Mouse (Mus musculus): ENCODE data around the gene Syde1.
"Not testable (repeated sequence)": the region's sequence is repeated elsewhere in the genome, so short reads cannot be mapped to it uniquely, and the experiment has no call there.

Syde1 gene

DNA sequence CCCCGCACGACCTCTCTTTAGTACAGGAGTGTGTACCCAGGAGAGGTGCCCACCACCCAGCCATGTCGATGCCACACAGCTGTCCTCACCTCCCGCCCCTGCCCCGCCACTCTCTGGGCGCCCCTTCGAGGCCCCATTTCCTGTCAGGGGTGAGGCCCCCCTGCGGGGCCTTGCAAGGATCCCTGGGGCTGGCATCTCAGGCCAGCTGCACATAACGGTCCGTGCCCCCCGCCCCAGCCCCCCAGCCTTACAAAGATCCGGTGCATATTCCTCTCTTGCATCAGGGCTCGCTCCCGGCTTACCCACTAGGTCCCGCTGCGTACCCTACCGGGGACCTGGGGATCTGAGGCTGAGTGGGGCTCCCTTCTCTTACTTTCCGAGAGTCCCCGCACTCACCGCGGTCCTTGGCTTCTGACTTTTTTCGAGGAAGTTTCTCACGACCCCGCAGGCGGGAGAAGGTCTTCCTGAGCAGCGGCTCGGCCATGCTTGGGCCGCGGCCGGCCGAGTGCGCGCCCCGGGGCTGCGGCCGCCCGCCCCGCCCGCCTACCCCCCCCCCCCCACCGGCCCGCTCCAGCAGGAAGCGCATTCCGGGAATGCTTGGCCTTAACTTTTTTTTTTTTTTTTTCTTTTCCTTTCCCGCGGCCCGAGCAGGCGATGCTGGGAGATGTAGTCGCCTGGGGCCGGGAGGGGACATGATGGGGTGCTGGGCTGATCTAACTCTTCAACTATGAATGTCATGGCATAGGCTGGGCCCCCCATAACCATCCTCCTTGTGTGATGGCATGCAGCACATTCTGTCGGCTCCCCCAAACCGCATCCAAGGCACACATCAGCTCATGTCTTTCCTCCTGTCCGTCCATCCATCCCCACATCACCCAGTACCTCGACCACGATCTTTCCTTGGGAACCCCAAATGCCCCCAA, at the start of gene Syde1:
Syde1 (minus strand) TSS at position 559 of the 923 bp plus-strand sequence.
- peak; percentile 90 for DNase-seq

DNA sequence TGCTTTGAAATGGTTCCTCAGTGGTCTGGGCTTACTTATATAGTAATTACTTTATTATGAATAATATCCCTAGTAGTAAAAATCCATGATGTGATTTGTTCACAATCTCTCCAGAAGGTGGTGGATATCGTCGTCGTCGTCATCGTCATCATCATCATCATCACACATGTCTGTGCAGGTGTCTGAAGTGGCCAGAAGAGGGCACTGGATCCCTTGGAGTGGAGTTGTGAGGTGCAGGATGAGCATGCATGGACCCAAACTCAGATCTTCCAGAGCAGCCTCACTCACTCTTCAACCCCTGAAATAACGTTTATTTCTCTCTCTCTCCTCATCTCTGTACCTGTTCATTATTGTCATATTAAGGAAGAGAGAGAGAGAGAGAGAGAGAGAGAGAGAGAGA, 40.5 kb upstream of the Syde1 start:
- peak; percentile 49 for DNase-seq

DNA sequence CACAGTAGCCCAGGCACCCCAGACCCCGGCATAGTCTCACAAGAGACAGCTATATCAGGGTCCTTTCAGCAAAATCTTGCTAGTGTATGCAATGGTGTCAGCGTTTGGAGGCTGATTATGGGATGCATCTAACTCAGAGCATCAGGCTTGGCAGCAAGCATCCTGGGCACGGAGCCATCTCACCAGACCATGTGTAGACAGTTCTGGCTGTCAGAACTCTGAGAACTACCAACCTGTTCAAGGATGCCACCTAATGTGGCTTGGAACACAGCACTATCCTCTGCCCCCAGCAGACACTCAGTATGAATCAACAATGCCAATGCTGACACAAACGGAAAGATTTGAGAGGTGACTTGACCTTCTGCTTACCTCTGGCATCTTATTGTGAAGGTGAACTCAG, 38.4 kb upstream of the Syde1 start:
- no peak for DNase-seq

DNA sequence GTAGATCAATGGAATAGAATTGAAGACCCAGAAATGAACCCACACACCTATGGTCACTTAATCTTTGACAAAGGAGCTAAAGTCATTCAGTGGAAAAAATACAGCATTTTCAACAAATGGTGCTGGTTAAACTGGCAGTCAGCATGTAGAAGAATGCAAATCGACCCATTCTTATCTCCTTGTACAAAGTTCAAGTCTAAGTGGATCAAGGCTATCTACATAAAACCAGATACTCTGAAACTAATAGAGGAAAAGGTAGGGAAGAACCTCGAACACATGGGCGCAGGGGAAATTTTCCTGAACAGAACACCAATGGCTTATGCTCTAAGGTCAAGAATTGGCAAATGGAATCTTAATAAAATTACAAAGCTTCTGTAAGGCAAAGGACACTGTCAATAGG, 31.4 kb upstream of the Syde1 start:
- DNase-seq, result not testable (repeated sequence)

DNA sequence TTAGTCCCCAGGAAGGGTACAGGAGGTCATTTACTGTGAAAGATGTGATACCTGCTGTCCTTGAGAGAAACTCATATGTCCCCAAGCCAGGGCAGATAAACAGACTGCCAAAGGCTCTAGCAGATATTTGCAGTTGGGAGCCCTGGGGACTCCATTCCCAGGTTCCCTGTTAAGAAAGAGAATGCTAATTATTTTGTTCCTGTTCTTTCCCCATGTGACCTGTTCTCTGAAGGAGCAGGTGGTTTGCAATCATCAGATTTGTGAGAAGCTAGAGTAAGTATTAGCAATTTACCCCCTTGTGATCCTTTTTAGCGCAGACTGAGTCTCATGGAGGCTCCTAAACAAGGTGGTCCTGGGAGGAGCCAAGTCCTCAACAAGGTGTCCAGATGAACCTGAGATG, 26.2 kb upstream of the Syde1 start, which contains the start of gene Olfr1357:
Olfr1357 (minus strand) TSS at position 101 of the 400 bp plus-strand sequence.
- DNase-seq, result no peak

DNA sequence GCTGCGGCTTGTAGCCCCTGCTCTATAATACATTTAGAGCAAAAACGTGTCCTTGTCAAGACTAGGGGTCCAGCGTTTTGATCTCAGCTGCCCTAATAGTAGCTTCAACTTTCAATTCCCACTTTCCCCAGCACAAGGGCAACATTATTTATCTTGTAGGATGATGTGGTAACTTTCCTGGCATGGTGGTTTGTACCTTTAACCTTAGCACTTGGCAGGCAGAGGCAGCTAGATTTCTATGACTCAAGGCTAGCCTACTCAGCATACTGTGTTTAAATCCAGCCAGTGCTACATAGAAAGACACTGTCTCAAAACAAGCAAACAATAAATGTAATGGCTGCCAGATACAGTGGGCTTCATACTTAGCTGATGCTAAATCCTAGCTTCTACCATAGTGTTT, 15.8 kb upstream of the Syde1 start:
- no peak for DNase-seq

DNA sequence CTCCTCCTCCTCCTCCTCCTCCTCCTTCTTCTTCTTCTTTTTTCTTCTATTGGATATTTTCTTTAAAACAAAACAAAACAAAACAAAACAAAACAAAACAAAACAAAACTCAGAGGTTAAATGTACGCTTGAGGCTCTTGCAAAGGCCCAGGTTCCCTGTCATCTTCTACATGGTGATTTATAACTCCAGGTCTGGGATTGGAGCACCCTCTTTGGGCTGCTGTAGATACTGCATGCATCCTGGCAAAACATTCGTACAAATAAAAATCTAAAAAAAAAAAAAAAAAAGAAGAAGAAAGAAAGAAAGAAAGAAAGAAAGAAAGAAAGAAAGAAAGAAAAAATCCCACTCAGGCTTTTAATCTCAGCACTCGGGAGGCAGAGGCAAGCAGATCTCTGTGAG, 13.3 kb upstream of the Syde1 start:
- DNase-seq, result peak; percentile 82

DNA sequence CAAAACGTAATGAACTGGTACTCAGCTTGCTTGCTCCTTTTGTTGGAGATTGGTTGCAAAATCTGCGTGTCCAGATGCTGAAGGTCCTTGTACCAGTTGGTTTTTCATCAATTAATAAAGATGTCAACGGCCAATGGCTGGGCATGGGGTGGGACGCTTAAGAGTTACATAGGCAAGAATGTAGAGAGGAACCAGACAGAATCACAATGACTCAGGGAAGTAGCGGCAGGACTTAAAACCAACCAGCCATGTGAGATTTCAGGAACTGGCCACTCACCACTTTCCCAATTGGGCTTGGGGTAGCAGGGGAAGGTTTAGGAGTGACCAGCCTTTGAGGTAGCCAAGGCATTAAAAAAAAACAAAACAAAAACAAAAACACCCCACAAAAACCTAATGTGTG, 8.1 kb upstream of the Syde1 start:
- no peak for DNase-seq

DNA sequence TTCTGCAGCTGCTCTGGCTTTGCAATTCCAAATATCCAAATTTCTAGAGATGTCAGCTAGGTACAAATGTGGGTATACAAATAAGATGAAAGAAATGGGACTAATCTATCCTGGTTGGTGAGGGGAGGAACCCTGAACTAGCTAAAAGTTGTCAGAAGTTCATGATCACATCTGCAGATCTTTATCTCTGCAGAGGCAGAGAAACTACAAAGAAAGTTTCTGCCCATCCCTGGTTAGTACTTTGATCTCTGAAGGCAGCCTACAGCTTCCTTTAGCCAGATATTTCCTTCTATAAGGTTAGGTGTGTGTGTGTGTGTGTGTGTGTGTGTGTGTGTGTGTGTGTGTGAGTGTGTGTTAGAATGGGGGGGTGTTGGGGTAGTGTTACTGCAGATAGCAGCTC, 2.8 kb upstream of the Syde1 start:
- no peak for DNase-seq

DNA sequence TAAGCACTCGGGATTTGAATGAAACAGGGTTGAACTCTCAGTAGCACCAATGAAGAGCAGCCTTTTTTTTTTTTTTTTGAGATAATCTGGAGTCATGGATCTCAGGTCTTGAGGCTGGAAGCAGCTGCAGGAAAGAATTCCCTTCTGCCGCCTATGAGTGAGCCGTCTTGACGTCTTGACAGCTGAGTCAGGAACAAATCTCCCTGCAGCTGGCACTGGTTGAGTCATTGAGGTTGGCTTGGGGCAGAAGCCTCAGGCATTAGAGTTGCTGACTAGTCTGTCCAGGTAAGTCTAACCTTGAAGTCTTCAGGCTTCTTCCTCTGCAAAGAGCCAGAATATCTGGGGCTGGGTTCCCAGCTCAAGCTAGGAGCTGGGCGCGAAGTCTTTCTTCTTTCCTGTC, 2.4 kb upstream of the Syde1 start:
- DNase-seq, result peak; percentile 46

DNA sequence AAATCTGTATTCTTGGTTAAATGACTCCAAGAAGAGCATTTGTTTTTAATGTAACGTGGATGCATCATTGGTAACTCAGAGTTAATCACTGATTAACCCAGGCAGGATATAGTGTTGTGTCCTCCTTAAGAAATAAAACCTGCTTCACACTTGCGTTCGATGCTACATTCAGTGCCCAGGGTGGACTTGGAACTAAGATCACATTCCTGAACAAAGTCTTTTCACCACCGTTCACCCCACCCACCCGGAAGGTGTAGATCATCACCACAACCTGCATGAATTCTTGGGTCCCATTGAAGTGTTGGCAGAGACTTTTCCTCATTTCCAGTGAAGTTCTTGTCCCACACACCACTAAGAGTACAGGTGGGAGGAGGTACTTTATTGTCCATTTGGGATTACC, 2.0 kb upstream of the Syde1 start:
- peak; percentile 44 for DNase-seq

DNA sequence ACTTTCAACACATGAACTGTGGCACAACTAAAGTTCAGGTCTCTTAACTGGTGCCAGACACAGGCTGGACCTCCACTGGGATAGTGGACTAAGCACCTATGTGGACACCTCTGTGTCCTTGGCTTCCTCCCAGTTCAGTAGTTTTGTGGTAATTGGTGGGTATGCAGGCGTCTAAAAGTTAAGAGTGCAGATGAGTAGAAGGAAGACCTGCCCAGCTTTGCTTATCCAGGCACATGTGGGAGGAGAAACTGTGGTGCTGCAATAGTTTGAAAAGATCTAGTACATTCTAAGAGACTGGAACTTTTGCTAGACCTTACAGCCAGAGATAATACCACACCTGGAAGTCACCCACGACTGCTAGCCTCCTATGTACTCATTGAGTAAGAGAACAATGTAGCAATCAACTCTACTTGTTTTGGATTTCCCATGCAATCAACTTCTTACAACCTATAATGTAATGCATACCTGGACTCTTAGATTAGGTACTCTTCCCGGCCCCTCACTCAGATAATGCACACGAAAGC, 1.2 kb upstream of the Syde1 start:
- DNase-seq, result peak; percentile 48

DNA sequence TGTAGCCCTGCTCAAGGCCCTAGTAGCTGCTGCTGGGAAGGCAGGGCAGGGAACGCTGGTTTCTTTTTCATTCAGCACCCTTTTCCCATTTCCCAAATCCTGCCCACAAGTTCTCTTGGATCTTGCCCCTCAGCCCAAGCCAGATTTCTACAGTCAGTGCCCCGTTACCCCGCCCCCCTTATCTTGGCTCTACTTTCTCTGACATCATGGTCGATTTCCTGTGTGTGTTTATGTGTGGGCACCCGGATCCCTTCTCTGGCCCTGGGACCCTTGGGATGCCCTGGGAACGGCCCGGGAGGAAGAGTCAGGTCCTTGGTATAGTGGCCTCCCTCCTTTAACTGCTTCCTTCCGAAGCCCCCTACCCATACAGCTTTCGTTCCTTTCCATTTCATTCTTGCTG, 1.0 kb downstream of the Syde1 start:
- DNase-seq, result peak; percentile 77

DNA sequence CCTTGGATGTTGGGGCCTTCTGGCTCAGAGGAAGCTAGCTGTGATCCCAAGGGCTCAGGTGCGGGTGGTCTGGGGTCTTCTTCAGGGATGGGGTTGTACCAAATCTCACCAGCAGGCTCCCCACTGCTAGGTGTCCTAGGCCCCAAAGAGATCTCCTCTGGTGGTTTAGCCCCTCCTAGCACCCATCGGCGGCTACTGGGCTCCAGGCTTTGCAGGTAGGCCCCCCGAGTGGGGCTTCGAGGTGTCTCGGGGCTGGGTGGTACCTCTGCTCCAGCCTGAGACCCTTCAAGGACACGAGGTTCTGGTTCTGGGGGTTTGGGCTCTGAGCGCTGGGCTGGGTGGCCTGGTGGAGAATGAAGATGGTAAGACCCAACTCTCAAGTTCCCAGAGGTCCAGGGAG, 1.9 kb downstream of the Syde1 start:
- peak; percentile 64 for DNase-seq

DNA sequence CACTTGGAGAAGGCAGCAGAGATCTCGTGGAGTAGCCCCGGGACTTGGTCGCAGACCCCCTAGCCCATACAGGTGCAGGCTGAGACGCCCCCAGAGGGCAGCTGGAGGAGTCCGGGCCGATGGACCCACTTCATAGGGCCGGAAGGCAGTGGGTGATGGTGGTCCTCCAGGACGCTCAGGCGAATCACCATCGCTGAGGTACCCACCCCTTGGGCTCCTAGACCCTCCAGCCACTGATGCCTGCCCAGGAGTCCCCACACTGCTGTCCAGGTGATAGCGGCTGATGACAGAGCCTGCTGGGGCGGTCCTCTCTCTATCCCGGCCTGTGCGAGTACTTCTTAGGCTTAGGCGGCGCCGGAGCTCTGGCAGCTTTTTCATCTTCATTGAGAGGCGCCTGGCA, 2.5 kb downstream of the Syde1 start:
- DNase-seq, result peak; percentile 45

DNA sequence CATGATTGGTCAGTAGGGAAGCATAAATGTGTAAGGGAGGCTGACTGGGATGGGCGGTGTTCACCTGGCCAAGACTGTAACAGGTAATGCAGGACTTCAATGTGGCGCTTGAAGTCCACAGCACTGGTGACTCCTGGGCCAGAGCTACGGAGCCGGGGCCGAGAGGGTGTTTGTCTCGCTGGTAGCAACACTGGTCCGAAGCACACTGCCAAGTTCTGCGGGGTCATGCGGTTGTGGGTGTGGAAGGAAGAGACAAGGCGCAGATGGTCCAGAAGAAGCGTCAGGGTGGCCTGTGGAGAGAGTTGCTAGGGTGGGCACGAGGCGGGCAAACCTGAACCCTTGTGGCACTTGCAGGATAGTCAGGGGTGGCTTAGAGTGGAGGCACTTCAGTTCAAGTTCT, 5.7 kb downstream of the Syde1 start:
- DNase-seq, result peak; percentile 14

DNA sequence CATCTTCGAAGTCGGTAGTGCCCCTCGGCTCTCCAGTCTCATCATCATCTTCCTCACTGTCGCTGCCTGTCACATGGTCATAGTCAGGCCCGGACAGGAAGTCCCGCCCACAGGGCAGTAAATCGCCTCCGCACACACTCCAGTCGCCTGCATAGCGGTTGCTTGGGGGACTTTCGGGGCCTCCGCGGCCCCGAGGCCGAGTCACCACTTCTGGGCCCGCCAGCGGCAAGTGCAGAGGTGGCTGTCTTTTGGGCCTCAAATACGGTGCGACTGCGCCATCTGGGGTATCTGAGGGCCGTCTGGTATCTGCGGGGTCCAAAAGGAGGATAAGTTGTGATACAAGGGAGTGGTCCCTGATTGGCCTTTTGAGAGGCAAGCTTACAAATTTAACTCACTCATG, 6.2 kb downstream of the Syde1 start:
- peak; percentile 31 for DNase-seq

DNA sequence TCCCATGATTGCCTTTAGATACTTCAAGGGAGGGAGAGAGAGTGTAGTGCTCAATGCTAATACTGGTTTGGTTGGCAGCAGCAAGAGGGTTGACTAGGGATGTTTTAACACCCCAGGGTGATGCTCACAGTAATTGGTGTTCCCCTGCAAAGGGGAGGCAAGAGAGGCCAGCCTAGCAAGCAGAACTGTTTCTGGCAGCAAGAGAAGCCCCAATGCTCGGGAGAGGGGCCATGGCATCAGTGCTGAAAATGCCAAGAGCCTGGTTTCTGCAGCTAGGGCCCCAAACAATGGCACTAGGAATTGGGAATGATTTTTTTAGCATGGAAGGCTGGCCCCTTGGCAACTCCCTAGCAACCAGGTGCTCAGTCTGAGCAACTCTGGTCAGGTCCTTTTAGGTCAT, 6.8 kb downstream of the Syde1 start:
- DNase-seq, result peak; percentile 11

DNA sequence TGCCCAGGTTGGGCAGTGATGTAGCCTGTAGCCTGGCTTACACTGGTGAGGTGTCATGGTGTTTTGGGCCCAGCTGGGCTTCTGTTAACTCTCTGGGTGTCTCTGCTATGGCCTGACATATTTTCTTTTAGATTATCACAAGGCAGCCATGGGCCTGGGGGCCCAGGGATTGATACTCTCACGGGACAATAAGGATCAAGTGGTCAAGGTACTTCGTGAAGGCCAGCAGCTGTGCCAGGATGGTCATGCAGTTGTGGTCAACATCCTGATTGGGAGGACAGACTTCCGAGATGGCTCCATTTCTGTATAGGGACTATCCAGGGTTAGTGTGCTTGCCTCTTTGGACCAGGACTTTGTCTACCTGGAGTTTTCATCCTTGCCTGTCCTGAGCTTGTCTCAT, 7.8 kb downstream of the Syde1 start:
- peak; percentile 5 for DNase-seq

DNA sequence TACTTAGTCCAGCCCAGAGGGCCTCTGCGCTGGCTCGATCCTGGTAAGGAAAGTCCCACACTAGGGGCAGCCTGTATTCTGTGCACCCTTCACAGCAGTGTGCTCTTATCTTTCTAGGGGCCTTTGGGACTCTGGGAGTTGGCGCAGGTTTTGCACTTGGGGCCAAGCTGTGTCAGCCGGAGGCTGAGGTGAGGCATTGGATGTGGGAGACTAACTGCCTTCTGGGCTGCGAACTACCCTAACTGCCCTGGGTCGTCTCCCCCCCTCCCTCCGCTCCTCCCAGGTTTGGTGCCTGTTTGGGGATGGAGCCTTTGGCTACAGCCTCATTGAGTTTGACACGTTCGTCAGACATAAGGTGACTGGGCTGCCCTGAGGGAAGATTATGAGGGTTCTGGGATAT, 8.4 kb downstream of the Syde1 start:
- DNase-seq, result peak; percentile 15

DNA sequence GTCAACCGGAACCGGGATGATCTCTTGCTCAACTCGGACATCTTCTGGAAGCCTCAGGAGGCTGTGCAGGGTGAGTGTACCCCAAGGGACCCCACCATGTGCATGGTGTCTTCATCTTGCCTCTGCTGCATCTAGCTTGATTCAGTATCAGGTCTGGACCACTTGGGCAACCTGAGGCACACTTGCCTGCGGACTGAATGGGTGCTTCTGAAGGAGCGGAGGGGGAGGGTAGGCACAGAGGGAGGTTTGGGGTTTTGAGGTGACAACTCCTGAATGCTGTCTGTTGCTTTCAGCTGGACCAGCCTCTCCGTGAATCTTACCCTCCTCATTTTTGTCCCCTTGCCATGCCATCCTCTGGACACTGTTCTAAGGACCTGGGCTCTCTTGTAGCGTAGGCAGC, 10.6 kb downstream of the Syde1 start:
- peak; percentile 11 for DNase-seq

DNA sequence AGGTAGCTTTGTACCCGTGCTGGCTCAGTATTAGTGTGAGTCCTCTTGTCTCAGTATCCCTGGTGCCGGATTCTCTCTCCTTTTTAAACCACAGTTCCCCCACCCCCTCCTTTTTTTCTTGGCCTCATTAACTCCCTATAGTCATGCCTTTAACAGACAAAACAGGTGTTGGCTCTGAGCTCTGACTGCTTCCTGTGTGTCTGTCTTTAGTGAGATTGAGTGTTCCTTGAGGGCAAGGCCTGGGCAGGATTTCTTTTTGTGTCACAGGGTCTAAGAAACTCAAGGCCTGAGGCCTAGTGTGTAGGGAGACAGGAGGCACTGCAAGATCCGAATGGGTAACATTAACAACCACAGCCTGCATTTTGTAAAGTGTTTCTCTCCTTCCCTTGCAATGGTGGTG, 13.6 kb downstream of the Syde1 start:
- peak; percentile 49 for DNase-seq

DNA sequence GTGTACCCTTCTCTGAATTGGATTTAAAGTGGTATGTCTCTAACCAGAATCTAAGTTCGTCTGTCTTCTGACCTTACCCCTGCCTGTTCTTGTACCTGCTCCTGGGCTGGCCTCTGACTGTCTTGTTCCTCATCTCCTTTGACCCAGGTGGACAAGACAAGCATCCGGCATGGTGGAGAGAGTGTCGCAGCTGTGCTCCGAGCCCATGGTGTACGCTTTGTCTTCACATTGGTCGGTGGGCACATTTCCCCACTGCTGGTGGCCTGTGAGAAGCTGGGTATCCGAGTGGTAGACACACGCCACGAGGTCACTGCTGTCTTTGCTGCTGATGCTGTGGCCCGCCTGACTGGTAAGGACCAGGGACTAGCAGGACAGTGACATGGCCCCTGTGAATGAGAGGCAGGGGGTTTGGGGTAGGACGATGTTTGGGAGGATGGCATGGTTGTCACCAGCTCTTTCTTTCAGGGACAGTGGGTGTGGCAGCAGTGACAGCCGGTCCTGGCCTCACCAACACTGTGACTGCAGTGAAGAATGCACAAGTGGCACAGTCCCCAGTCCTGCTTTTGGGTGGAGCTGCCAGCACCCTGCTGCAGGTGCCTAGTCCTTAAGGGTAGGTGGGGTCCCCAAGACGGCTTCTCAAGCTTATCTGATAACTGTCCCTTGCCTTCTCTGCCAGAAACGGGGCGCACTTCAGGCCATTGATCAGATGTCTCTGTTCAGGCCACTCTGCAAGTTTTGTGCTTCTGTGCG, 15.2 kb downstream of the Syde1 start:
- DNase-seq, result peak; percentile 57

DNA sequence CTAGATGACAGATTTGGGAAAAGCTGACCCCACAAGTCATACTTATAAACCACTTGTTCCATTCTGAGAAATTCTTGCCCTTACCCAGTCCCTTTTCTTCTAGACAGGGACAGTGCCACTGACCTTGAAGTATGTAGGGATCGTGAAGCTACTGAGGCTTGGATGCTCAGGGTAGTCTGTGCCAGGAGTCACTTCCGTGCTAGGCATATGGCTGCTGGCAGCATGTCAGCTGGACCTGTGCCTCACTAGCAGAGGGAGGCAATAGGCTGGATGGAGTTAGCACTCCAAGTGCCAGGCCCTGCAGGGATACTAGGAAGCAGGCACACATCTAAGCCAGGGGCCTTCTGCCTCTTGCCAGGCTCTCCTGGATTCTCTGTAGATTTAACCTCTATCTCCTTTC, 16.1 kb downstream of the Syde1 start:
- peak; percentile 41 for DNase-seq

Measured in thymus, postnatal 4 days (tissue).